In the genomic region with DNA sequence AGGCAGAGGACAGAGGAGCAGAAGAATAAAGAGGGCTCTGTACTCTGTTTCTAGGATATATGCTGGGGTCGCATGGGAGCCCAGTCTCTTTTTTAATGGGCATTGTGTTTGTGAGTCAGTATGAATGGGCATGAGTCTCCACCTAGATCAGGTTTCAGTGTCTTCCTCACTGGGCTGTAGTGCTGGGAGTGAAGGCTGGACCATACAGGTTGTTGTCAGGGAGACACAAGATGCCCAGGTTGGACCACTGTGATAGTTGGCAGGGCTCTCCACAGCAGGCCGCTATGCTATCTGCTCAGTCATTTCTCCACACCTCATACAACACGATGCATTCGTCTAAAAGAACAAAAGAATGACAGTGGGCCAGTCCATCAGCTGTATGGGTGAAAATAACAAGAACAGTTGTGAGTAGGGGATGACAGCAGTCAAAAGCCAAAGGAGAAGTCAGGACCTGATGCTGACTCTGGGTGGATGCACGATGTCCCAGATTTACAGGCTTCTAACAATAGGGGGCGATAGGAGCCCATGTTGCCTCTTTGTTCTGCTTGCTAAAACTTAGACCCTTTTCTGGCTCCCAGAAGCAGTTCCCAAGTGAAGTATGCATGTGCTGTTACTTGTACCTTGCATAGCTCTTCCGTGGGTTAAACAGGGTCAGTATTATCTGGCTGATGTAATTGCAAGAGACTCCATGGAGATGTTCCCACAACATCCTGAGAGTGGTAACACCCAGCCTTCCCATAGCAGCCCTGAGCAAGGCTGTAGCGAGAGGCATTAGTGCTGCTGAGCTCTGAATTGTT, we compare ENCODE assay signal across 8 mouse cellular contexts.
DNase-seq lines count a peak whose midpoint lies in the region; ATAC-seq and TF ChIP-seq lines count a peak whose summit lies in the region.

No protein-coding gene starts in this region.

- 50% methylated on average over 8 of the region's 8 CpGs for WGBS in intestine, postnatal 0 days
- 49% methylated on average over 8 of the region's 8 CpGs for WGBS in intestine, embryonic 15.5 days

- H3K27ac ChIP-seq in intestine, postnatal 0 days (ENCODE audit: low read depth, low read length): no peak overlapping the region
- H3K27ac ChIP-seq in intestine, embryonic 15.5 days: no peak overlapping the region

- H3K36me3 ChIP-seq in intestine, postnatal 0 days (ENCODE audit: control insufficient read depth, insufficient read depth): no peaks in the 10 kb centered on the region
- no peaks in the 10 kb centered on the region for H3K36me3 ChIP-seq in intestine, embryonic 15.5 days

- no peak overlapping the region for H3K4me3 ChIP-seq in intestine, postnatal 0 days (ENCODE audit: low read depth, low read length)
- no peak overlapping the region for H3K4me3 ChIP-seq in intestine, embryonic 15.5 days (replicated peaks)

- no peaks in the 10 kb centered on the region for H3K27me3 ChIP-seq in intestine, postnatal 0 days (replicated peaks; ENCODE audit: control insufficient read depth, insufficient read depth, low read length)
- H3K27me3 ChIP-seq in intestine, embryonic 15.5 days (replicated peaks): no peaks in the 10 kb centered on the region

- H3K4me2 ChIP-seq in intestine, postnatal 0 days (replicated peaks; ENCODE audit: low read depth): no peak overlapping the region
- H3K4me2 ChIP-seq in intestine, embryonic 15.5 days (replicated peaks): no peak overlapping the region

- H3K4me1 ChIP-seq in intestine, postnatal 0 days (replicated peaks; ENCODE audit: control insufficient read depth, insufficient read depth, low read length): no peaks in the 10 kb centered on the region
- no peaks in the 10 kb centered on the region for H3K4me1 ChIP-seq in intestine, embryonic 15.5 days (replicated peaks)

- TF ChIP-seq CTCF in intestine, postnatal 0 days (IDR thresholded peaks at IDR 0.05; ENCODE audit: low read depth): peak; percentile 61

- H3K9ac ChIP-seq in intestine, postnatal 0 days (ENCODE audit: low read depth, low read length): no peak overlapping the region
- H3K9ac ChIP-seq in intestine, embryonic 15.5 days: no peak overlapping the region

- DNase-seq in ES-CJ7 (ENCODE audit: low read depth, low spot score): peak; percentile 17
- peak; percentile 28 for DNase-seq in cerebellum, adult 9-10 months
- DNase-seq in naive thymus-derived CD4-positive, alpha-beta T cell, adult 2 months (ENCODE audit: low read depth): peak; percentile 2
- no peak for DNase-seq in gastrocnemius, adult 8-10 months (ENCODE audit: low spot score in 2 of 2)
- DNase-seq in urinary bladder, postnatal 4 days (ENCODE audit: low spot score in 2 of 2): no peak

- ATAC-seq in intestine, postnatal 0 days: no peak
- no peak for ATAC-seq in intestine, embryonic 15.5 days
- peak; percentile 45 to 76; a peak in 3 of 4 replicates for ATAC-seq in hematopoietic stem cell, adult 5-6 weeks (replicated peaks in 1 of 2; ENCODE audit: insufficient read depth in 1 of 2, low FRiP score in 2 of 2, low TSS enrichment in 1 of 2, low read depth in 1 of 2, poor library complexity in 2 of 2, severe bottlenecking in 2 of 2)

- H3K9me3 ChIP-seq in intestine, postnatal 0 days (ENCODE audit: control insufficient read depth): no peaks in the 10 kb centered on the region
- no peaks in the 10 kb centered on the region for H3K9me3 ChIP-seq in intestine, embryonic 15.5 days

Comparison
In these comparisons a context has a peak if more than half of its experiments do, and no peak if none do; other contexts are left out.
1. ATAC-seq: peak in hematopoietic stem cell, adult 5-6 weeks (2 of 2); none in intestine, postnatal 0 days (single experiment) and intestine, embryonic 15.5 days (single experiment).
2. DNase-seq: peak in ES-CJ7 (single experiment), cerebellum, adult 9-10 months (single experiment) and naive thymus-derived CD4-positive, alpha-beta T cell, adult 2 months (single experiment); none in gastrocnemius, adult 8-10 months (0 of 2) and urinary bladder, postnatal 4 days (0 of 2).